Mouse (Mus musculus) urinary bladder, postnatal 36 days (tissue): Measurements from ENCODE around the gene Med9.
"Not testable (repeated sequence)": the region's sequence is repeated elsewhere in the genome, so short reads cannot be mapped to it uniquely, and the experiment has no call there.

Experiments
- DNase-seq, 2 experiments: peaks; one replicate each; pipeline ENCODE4 v3.0.0; 2022; ENCODE audit warnings: low spot score in 2 of 2, mixed read lengths in 1 of 2

Med9 gene

DNA sequence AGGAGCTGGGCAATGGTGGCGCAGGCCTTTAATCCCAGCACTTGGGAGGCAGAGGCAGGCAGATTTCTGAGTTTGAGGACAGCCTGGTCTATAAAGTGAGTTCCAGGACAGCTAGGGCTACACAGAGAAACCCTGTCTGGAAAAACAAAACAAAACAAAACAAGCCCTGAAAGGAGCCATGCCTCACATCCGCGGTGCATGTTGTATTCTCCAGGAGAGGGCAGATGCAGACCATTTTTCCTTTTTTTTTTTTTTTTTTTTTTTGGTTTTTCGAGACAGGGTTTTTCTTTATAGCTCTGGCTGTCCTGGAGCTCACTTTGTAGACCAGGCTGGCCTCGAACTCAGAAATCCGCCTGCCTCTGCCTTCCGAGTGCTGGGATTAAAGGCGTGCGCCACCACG lies 3.2 kb upstream of the Med9 start:
- not testable (repeated sequence) for DNase-seq

DNA sequence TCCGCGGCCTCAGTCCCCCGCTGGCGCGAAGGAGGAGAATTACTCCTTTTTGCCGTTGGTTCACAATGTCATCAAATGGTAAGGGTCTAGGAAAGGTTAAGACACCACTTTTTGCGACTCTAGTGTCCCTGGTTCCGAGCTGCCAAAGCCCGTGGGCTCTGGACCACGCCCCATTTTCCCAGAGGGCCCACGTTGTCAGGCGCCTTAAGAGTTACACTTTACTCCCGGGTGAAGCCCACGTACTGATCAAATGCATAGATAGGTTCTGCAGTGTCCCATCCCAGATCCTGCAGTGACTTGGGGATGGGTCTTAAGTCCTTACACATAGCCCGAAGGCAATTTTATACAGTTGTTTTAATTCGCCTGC lies 378 bp downstream of the Med9 start:
- no peak for DNase-seq

DNA sequence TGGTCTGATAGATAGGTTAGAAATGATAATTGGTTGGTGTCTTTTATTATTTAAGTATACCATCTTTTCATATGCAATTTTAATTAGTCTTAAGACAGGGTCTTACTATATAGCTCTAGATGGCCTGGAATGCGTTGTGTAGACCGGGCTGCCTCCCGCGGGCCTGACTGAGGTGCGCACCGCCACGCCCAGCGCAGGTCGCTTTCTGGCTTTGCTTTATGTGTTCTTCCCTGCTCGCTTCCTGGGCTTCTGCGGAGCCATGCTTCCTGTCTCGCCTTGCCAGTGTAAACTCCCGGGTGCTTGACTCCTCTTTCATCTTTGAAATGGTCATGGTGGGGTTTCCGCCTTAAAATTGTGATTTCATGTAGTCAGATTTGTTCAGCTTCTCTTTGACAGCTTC lies 4.9 kb downstream of the Med9 start:
- no peak for DNase-seq

GRCm38 (mm10) chr11:59956749-59957148 lies 8.7 kb downstream of the Med9 start:
- peak in 1 of 2 experiments; percentile 13 for DNase-seq

DNA sequence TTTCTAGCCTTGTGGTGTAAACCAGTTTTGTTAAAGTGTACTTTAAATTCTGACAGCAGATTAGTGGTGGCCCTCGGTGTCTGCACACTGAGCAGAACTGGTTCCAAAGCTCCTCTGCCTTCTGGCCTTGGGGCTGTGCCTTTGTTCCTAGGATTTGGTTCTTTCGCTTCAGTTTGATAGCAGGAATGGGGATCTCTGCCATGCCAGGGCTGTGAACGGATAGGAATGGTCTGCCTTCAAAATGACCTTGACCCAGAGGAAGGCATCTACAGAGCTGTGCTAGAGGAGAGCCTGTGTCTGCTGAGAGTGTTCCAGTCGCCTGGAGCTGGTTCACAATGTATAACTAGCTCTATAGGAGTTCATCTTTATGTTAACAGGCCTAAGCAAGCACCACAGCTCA lies 11.4 kb downstream of the Med9 start:
- DNase-seq: no peak

- no peak for DNase-seq
Observed at GRCm38 (mm10) chr11:59960476-59961337, 12.7 kb downstream of the Med9 start.

- DNase-seq: peak in 1 of 2 experiments; percentile 21
Observed at GRCm38 (mm10) chr11:59961338-59961875, 13.4 kb downstream of the Med9 start.

- no peak for DNase-seq
Observed at GRCm38 (mm10) chr11:59962590-59962989, 14.6 kb downstream of the Med9 start.

DNA sequence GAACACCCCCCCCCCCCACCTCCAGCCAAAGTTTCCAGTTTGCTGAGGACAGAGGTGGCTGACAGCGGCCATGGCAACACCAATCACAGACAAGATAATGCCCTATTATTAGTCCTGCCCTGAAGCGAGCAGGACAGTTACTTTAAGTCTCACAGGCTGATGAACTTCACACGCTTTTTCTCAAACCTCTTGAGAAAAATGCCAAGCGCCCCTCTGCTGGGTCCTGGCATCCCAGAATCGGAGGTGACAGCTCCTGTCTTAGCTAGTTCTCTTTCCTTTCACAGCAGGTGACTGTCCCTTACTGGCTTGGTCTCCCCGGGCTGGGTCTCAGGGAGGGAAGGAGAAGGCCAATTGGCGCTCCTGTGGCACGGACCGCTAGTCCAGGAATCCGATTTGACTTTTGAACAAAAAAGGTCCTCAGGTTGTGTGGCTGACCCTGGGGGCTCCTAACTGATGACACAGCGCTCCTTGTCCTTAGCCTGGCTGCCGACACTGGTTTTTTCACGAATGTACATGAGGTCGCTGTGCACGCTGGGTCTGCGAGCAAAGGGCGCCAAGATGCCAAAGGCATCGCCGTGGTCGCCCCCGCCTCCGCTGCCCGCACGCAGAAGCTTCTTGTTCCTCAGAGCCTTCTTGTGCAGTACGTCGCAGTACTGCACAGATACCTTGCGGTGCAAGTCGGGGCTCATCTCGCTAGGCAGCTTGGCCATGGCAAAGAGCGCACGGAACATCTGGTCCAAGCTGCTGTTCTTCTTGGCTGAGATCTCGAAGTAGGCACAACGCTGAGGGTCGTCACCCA lies 15.6 kb downstream of the Med9 start:
- DNase-seq: no peak

- DNase-seq: peak; percentile 11 to 16
Observed at GRCm38 (mm10) chr11:59964163-59964758, 16.3 kb downstream of the Med9 start.

DNA sequence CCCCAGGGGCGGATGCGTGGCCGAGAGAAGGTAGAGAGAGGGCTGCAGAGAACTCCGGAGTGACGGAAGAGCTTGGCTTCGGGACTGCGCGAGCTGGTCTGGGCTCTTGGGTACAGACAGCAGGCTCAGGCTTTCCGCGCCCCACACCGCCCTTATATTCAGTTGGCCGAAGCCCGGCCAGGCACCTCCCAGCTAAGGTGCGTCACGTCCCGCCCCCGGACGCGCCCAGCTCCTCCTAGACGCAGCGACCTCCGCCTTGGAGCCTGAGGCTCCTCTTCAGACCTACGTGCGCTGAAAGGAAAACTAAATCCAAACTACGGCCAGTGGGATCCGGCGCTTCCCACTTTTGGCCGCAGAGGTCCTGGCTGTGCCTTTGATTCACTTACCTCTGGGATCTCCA lies 16.8 kb downstream of the Med9 start, which contains the start of gene Rasd1:
Gene Rasd1 (minus strand): TSS at position 127 of the 400 bp plus-strand sequence.
- peak; percentile 85 to 90 for DNase-seq

DNA sequence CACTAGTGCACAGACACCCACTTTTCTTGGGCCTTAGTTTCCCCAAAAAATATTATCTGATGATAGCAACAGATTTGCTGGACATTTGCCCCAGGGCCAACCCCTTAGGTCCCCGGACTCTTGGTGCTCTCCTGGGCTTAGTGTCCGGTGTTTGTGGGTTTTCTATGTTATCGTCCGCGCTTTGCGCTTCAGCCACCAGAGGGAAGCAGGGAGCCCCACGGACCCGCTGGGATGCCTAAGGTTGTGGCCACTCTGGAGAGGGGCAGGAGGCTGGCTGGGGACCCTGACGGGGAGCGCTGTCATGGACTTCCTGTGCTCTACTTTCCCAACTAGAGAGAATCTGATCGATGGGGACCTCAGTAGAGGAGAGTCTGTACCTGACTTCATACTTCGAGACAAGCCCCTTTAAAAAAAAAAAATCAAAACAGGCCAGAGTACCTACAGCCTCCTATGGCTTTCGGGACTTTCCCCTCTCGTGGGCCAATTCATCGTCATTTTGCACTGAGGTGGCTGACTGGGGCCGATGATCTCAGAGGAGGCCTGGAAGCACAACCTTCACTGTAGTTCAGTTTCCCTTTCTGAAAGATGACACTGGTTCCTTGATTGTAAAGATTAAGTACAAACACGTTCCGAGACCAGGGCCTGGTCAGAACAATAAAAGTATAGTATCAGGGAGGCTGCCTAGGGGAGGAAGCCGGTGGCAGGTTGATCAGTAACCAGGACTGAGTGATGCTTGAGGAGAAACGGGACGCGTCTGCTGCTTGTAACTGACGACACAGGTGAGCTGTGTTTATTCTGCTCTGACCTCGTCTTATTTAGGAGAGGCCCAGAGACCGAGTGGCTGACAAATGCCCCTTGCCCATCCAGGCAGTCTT lies 17.5 kb downstream of the Med9 start:
- DNase-seq: peak; percentile 79 to 82

GRCm38 (mm10) chr11:59966102-59966483 lies 18.1 kb downstream of the Med9 start:
- no peak for DNase-seq

DNA sequence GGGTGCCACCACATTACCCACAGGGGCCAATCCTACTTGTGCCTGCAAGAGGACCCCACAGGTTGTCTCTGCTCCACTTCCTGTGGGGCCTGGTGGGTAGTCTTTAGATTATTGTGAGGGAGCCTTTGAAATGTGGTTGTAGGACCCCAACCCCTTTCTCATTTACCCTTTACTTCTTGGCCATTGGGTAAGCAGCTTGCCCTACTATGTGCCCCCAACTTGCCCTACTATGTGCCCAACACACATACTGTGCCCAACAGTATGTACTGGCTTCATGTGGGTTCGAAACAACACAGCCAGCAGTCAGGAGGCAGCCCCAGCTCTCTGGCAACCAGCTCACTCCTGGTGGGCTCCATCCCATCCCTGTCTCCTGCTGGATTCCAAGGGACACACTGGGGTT lies 19.8 kb downstream of the Med9 start:
- no peak for DNase-seq

DNA sequence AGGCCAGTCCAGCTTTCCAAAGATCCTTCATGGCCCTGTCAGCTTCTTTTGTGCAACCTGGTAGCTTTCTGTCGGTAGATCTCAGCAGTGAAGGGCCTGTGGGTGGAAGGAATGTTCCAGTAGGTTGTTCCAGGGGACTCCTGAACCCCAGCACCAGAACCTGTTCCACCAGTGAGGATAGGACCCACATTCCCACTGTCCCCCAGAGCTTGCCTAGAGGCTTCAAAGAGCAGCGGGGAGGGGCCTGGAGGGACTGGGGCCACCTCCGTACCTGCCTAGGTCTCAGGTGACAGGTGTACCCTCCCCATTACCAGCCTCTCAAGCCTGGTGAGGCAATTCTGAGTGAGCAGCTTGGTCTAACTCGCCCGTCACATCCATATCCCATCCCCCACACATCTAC lies 22.8 kb downstream of the Med9 start:
- no peak for DNase-seq

- no peak for DNase-seq
Observed at GRCm38 (mm10) chr11:59971691-59972090, 23.7 kb downstream of the Med9 start.

DNA sequence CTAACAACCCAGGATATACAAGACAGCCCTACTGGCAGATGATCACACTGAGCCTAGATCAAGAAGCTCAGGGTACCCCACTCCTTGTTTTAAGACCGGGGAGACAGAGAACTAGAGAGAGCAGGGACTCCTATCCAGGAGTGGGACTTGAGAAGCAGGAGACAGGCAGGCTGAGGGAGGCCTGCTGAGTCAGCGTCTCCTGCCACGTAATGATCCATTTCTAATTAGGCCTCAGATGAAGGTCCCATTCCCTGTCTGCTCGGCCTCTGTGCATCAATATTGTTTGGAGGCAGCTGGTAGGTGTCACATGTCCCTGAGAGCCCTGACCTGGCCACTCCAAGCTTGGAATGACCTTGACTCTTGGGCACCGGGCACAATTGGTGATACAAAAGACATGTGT lies 25.4 kb downstream of the Med9 start:
- no peak for DNase-seq

DNA sequence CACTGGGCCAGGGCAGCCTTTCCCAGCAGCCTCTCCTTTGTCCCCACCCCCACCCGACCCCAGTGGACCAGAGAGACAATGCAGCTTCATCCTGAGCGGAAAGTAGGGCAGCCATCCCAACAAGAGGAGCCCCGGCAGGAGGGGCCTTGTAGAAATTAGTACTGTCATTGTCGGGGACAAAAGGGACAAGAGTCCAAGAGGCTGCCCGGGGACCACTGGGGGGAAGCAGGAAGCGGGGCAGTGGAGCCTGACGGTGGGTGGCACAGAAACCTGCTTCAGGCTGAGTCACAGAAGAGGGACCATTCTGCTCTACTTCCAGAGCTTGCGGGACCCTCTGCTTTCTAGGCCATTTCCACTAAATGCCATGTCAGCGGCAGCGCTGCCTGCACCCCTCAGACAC lies 27.2 kb downstream of the Med9 start:
- DNase-seq: no peak

- no peak for DNase-seq
Observed at GRCm38 (mm10) chr11:59977831-59978230, 29.8 kb downstream of the Med9 start.

- DNase-seq: no peak
Observed at GRCm38 (mm10) chr11:59989406-59989805, 41.4 kb downstream of the Med9 start.

- DNase-seq: no peak
Observed at GRCm38 (mm10) chr11:59991365-59991764, 43.4 kb downstream of the Med9 start.
